Mouse (Mus musculus) frontal cortex, adult (tissue): ENCODE measurements around the gene Nim1k.

Experiments
- ATAC-seq: cut with Nextera tagmentation; 2 replicates; pipeline ENCODE4 v1.9.2; 2017; ENCODE audit warnings: mild to moderate bottlenecking, moderate library complexity, mixed read lengths; ENCODE audit not compliant: low TSS enrichment

The Nim1k gene

DNA sequence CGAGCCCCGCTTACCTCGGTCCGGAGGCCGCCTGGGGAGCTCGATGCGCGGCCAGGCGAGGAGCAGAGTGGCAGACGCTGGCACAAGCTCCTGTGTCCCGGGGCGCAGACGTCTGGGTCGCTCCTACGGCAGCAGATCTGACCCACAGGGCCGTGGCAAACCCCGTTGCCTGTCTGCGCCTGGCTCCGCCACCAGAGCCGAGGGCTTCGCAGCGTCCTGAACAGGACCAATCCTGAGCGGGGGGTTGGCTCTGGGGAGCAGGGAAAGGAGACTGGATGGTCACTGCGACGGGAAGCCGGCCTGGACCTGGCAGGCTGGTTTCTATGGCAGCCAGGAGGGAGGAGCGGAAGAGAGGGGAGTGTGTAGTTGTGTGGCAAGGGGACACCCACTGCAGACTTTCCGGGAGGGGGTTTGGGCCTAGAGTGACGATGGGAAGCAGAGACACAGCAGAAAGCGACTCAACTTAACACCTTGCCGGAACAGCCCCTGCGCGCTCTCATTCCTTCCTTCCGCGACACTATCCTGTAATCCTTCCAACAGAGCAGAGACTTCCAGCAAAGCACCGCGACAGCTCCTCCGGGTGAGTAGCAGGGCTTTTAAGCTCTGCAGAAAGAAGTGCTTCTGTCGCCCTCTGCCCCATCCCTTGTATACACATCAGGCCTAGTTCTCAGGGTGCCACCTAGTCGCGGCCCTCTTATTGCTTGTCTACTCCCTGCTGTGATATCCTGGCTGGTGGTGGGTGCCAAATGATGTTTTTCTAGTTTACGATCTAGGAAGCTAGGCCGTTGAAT, at the start of gene Nim1k:
Gene Nim1k, minus strand, starts transcription at position 202 of the 791 bp plus-strand sequence.
- ATAC-seq = peak; percentile 83

DNA sequence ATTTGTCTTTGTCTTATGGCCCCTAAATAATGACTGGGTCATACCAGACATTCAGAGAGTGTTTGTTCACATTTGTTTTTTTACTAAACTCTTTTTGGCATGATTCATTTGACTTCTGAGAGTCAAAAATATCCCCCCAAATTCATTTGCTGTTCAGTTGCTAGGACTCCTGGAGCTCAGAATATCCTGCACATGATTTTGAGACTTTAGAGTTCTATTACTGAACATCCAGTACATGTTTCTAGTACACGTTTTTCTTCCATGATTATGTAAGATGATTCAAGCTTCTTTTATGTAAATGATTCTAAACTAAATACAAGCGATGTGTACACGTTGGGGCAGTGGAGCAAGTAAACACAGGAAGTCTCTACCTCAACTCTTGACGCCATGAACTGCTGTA, 42.0 kb upstream of the Nim1k start:
- ATAC-seq = peak; percentile 56; the same call in 1 of the 2 replicates

GRCm38 (mm10) chr13:119792791-119793404, 37.2 kb upstream of the Nim1k start:
- no peak for ATAC-seq

- ATAC-seq = no peak
These were observed 36.0 kb upstream of the Nim1k start for GRCm38 (mm10) chr13:119791580-119792135.

DNA sequence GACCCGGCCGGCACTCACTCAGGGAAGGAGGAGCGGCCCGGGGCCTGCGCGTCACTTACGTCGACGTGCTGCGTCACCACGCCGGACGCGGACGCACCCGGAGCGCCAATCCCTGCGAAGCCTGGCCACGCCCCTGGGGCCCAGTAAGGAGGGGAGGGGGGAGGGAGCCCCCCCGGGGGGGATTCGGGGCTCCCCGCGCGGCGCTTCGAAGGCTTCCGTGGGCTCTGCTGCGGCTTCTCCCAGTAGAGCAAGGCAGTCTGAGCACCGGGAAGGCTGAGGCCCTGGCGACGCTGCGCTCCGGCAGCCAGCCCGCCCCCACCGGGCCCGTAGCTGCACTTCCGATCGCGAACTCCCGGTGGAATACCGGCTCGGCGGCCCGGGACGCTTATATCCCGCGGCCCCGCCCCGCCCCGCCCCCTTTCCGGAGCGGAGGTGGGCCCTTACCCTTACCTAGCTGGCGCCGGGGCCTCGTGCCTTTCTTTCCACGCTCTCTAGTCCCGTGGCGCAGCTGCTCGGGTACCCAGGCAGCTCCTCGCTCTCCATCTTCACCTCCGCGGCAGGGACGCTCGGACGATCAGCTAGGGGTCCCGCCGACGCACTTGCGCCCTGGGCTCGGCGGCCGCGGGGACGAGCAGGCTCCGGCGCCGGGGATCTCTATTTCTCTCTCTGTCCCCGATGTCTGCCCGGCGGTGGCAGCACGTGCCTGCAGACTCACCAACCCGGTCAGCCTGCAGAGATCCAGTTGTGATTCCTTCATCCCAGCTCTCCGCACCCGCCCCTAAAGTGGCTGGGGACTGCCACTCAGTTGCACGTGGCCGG, 35.3 kb upstream of the Nim1k start, which contains the start of gene Zfp131:
Gene Zfp131, minus strand, starts transcription at position 129 of the 819 bp plus-strand sequence.
- ATAC-seq = peak; percentile 97

DNA sequence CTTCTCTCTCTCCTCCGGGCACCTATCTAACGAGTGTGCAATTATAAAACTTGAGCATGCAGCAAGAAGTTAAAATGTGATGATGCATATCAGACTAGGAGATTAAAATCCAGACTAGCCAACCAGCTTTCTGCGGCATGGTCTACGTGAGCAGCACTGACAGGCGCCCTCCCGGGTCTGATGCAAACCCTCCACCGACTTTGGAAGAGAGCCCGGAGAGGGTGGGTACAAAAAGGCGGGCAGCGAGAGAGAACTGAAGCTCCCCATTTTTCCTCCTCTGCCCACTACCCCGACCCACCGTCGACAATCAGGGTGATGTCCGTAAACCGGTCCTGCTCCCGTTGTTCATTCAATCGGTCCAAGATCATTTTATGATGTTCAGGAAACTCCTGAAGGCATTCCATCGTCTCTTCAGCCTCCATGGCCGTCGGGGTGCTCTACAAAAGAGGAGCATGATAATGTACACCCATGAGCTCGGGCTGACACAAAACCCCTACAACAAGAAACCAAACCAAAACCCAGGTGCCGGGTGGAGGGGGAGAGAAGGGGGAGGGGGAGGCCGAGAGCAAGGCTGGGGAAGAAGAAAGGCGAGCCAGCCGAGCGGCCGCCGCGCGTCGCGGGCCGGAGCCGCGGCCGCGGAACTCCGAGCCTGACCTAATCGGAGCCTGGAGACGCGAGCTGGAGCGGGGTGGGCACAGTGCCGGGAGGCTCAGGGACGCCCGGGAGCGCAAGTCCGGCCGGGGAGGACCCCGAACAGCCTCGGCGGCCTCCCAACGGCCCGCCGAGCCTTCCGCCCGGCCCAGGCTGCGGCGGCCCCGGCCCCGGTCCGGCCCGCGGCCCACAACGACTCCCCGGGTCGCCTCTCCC, 34.4 kb upstream of the Nim1k start:
- peak; percentile 32 for ATAC-seq

DNA sequence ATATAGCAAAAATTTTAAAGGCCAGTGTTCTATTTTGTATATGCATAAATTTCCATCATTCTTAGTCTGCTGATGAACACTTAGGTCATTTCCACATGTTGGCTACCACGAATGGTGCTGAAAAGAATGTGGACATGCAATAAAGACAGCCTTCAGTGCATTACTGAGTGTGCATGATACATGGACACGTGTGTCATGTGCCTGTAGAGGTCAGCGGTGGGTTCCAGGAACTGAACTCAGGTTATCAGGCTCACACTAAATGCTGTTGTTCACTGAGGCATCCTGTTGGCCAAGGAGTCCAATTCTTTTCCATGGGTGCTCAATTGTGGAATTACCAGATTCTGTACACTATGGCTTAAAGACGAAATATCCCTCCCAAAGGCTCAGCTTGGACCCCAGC, 27.9 kb upstream of the Nim1k start:
- ATAC-seq = no peak

DNA sequence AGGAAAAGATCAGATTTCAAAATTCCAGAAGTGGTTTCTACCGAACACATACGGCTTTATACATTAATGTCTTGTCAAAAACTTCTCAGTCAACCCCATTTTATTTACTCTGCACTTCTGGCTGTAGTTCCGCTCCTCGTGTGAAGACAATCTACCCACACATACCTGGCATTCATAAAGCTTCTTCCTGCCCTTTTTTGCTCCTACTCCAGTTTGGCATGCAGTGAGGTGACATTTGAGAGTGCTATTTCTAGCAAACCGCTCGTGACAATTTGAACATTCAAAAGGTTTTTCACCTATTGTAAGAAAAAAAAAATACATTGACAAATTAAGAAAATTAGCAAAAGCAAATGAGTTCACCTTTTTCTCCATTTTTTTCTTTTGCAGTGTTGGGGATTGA, 12.9 kb upstream of the Nim1k start:
- ATAC-seq = no peak

DNA sequence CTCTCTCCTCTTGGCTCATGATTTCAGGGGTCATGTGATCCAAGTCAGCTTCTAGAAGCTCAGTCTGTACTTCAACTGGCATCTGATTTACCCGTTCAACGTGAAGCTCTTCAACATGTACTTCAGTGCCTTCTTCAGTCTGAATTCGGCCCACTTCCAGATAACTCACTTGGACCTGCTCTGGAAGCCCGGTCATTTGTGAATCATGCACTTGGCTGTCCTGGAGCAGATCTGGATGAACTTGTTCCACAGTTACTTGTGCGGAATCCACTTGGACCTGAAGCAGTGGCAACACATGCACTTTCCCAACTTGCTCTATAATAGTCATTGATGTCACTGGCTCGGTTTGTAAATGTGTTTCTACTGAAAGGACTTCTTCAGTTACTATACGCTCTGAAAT, 10.8 kb upstream of the Nim1k start:
- no peak for ATAC-seq

DNA sequence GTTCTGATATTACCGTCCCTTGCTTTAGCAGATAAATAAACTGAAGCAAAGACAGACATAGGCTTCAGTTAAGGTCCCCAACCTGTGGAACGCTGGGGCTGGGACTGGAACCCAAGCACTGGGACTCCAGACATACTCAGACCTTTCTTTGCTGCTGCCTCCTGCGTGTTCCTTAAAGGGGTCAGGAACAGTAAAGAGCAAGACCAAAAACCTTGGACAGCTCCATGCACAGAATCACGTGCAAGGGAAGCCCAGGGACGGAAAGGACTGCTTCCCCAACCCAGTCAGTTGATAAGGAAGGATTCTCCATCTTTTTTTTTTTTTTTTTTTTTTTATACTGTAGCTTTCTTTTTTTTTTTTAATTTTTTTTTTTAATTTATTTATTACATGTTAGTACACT, 1.1 kb upstream of the Nim1k start:
- no peak for ATAC-seq

GRCm38 (mm10) chr13:119755141-119755547, 538 bp downstream of the Nim1k start:
- peak; percentile 12 for ATAC-seq

DNA sequence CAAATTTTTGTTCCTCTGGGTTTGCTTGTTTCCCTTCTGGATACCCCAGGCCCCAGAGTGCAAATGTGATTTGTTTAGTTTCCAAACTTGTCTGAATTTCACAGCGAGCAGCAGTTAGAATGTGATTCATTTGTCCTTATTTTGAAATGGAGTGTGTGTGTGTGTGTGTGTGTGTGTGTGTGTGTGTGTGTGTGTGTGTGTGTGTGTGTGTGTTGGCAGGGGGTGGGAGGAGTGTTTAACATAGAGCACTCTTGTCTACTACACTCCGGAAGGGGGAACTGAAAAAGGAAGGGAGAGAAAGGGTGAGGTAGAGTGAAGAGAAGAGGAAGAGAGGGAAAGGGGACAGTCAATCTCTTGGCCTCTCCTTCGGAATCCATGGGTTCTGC, 1.1 kb downstream of the Nim1k start:
- peak; percentile 8 for ATAC-seq

- peak; percentile 41 for ATAC-seq
These were observed 1.6 kb downstream of the Nim1k start for GRCm38 (mm10) chr13:119753859-119754634.

GRCm38 (mm10) chr13:119746930-119747329, 8.8 kb downstream of the Nim1k start:
- ATAC-seq = no peak

DNA sequence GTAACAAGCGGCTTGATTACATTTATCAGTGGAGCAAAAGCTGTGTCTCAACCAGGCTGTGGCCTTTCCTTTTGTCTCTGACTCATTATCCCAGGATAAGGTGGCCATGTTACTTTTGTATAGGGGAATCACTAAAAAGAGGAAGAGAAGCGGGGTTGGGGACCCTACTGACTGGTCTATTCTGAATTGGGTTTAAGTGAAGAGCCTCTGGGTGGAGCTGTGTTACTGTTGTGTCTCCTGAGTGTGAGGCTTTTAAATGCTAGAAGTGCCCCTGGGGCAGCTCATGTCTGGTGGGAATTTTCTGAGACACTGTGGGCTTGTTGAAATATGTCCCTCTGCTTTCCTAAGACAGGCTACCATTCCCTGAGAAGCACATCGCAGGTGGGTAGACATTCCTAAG, 12.2 kb downstream of the Nim1k start:
- peak; percentile 31 for ATAC-seq

DNA sequence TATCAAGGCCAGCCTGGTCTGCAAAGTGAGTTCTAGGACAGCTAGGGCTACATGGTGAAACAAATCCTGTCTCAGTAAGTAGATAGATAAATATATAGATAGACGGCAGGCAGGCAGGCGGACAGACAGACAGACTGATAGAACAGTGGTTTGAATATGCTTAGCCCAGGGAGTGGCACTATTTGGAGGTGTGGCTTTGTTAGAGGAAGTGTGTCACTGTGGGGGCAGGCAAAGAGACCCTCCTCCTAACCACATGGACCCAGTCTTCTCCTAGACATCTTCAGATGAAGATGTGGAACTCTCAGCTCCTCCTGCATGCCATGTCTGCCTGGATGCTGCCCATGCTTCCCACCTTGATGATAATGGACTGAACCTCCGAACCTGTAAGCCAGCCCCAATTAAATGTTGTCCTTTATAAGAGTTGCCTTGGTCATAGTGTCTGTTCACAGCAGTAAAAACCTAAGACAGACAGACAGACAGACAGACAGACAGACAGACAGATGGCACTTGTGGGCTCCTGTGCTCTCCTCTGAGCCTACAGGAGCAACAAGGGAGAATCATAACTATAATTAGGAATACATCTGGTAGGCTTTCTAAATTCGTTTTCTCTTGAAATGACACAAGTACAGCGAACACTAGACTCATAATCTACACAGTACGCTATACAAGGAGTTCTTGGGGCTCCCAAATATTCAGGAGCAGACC, 12.8 kb downstream of the Nim1k start:
- ATAC-seq = peak; percentile 71

DNA sequence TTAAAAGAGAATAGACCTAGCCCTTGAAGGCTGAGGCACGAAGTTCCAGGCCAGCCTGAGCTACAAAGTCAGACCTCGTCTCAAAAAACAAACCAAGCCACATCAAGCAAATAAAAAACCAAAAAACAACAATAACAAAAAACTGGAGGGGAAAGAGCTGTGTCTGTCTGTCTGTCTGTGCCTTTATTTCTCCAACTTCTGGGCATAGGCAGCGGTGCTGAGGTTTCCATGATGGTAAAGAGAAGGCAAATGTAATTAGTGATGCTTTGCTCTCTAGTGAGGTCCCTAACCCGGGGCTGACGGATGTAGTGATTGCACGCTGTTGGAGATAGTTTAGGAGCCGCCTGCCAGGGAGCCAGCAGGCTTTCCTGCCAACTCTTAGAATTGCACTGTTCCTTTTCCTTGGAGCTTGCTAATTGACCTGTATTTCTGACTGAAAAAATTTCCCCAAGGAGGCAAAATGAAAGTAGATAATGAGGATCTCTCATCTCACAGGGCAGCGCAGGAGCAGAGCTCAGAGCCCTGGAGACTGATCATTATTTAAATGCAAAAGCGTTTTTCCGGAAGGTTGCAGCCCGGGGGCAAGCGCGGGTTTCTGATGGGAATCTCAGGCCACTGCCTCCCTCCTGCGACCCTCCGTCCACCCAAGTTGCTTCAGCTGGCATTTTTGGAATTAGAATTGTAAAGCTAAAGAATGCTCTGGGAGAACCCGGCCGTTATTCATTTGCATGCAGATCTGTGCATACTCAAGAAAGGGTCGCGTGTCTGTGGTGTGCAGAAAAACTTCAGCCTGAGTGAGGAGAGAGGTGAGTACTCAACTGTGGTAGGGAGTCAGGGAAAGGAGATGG, 14.1 kb downstream of the Nim1k start:
- peak; percentile 28 for ATAC-seq

DNA sequence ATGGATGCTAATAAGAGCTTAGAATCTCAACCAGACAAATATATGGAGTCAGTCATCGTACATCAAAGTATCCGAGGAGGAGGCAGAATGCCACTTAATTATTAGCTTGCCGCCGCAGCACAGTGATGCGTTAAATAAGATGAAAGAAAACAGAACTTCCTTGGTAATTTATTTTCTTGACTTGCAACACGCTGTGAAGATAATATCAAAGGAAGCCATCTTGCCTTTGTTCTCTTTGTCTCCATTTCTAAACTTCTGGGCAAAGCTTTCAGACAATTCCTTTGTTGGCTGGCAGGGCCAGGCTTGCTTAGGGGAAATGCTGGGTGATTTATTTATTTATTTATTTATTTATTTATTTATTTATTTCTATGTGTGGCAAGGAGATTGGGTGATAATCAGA, 24.2 kb downstream of the Nim1k start:
- ATAC-seq = no peak

GRCm38 (mm10) chr13:119729406-119729805, 26.3 kb downstream of the Nim1k start:
- ATAC-seq = no peak
